Mouse (Mus musculus) cerebellum, adult 2 months (tissue): ENCODE measurements at regions not wholly inside any gene's neighbourhood (a gene's known extent, or its start where the extent isn't known, plus 50 kb on each side); places are given as distances from the start of the nearest gene placed in this dataset.

Experiments
- CTCF ChIP-seq: fragments of 200-500 bp; IDR thresholded peaks from 2 replicates; pipeline ENCODE4 v1.5.1; 2011; ENCODE audit warnings: low read depth, mild to moderate bottlenecking, control low read depth, low read length, moderate library complexity, borderline replicate concordance; ENCODE audit not compliant: insufficient read depth
- POLR2A ChIP-seq: fragments of 200-500 bp; IDR thresholded peaks from 2 replicates; pipeline ENCODE4 v1.6.1; 2011; ENCODE audit warnings: low read length, control low read depth, borderline replicate concordance; ENCODE audit not compliant: insufficient read depth

DNA sequence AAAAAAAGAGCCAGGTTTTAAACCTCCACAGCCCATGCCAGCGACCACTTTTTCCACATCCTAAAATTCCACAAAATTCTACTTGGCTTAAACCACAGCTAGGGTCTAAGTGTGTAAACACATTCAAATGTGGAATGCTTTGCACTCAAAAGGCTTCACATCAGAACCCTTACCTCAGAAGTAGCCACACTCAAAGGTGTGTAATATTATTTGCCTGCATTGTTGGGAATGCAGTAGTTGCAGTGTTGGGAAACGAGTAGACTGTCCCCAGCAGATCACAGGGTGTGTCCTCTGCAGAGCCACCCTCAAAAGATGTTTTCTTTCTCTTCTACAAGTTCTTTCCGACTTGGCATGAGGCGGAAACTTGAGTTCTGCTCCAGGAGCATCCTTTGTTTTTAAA is 488.2 kb downstream of the Klf12 start:
- TF ChIP-seq CTCF (no peak), POLR2A (no peak)
